Mouse (Mus musculus) bone marrow macrophage, adult 2 months (primary cell): Measurements from ENCODE around the gene Rnf121.

Source experiments
- CTCF ChIP-seq: IDR thresholded peaks from 2 replicates; pipeline ENCODE4 v1.5.1; 2012; ENCODE audit warnings: low read depth, mild to moderate bottlenecking, low read length, moderate library complexity
- POLR2A ChIP-seq: IDR thresholded peaks from 2 replicates; pipeline ENCODE4 v1.6.1; 2012; ENCODE audit warnings: mild to moderate bottlenecking, low read depth, low read length, borderline replicate concordance

GRCm38 (mm10) chr7:102100868-102101267, 35.6 kb upstream of the Rnf121 start:
- TF ChIP-seq CTCF (no peak), POLR2A (no peak)
